Mouse (Mus musculus): ENCODE results near the gene Wdr93.
"Not testable (repeated sequence)": the region's sequence is repeated elsewhere in the genome, so short reads cannot be mapped to it uniquely, and the experiment has no call there.

The Wdr93 gene

DNA sequence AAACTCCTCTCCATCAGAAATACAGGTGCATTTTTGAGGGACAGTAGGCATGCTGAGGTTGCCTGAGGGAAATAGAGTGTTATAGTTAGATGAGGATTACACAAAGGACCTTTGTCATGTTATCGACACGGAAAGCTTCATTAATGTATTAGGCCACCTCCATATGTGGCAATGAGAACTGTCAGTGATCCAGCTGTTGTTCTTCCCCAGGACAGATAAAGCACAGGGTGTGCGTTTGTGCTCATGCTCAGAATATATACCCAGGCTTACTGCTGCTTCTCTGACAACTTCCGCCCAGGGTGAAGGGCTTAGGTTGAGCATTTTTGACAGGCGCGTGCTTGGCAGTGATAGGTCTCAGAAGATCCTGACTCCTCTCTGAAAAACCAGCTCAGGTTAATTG is 6.5 kb downstream of the Wdr93 start:
- DNase-seq (ENCODE audit: low spot score) = no peak

DNA sequence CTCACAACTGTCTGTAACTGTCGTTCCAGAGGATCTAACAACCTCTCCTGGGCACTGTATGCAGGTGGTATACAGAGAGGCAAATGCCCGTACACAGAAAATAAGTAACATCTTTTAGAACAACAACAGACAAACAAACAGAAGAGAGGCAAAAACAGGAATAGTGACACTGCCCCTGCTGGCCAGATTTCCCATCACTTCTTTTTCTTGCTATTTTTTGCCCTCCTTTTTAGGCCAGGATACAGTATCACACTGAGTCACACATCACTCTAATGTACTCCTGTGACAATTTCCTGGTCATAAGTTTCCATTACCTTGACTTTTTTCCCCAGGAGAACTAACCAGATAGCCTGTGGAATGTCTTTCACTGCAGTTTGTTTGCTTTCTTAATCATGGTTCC is 13.4 kb downstream of the Wdr93 start:
- DNase-seq (ENCODE audit: low spot score) = no peak

DNA sequence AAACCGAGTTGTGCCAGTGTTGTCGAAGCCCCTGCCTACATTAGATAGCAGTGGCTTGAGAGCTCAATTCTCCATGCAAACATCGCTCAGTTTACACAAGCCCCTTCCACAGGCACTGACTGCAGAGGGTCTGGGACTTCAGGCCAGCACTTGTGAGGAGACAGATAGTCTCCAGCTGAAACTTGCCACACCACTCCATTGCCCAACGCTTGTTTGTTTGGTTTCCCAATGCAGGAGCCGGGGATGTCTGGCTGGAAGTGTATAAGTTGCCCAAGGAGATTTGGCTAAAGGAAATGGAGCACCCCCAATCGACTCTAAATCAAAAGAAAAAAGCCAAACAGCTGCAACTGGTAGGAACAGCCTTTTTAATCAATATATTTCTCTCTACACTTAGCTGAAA is 15.2 kb downstream of the Wdr93 start:
- no peak for DNase-seq (ENCODE audit: low spot score)

DNA sequence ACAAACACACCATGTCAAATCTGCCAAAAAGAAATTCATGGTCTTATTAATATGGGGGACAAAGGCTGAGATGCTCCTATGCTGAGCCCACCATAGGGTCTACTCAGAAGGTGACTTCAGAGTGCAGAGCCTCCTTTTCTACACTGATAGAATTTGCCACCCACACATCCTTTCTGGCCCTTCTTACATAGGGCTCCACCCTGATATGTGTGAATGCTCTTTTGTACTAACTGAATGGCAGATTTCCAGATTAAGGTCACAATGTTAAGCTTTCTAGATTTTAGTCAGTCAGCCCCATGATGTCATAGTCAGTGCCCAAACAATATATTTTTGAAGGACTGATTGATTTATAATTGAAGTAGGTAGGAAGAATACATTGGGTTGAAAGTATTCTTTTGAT is 16.8 kb downstream of the Wdr93 start:
- no peak for DNase-seq (ENCODE audit: low spot score)

DNA sequence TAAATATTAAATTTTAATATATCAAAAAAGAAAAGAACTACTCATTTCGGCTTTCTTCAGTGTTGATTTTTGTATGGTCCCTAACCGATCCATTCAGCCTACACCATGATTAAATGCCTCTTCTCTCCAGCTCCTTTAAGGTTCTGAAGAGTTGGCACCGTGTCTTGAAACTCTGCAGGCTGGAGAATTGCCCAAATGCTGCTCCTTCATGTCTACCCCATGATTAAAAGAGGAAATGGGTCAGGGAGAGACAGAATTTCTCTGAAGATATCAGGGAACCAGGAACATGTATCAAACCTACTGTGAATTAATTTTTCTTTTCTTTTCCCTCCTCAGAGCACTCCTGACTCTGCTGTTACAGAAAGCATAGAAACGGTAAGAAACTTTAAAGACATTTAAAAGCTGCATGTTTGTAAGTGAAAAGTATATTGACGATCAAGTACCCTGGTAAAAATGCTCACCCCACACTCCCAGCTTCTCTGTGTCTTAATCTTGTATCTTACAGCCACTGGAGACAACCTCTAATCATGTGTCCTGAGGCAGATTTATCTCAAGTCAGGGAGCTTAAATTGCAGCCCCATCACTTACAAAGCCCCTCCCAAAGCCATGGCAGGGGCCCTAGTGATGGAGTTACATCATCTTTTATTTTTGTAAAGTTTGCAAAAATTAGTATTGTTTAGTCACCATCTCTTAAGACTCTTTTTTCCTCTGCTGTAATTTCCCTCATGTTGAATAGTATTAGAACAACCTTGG is 18.3 kb downstream of the Wdr93 start:
- no peak for DNase-seq (ENCODE audit: low spot score)

DNA sequence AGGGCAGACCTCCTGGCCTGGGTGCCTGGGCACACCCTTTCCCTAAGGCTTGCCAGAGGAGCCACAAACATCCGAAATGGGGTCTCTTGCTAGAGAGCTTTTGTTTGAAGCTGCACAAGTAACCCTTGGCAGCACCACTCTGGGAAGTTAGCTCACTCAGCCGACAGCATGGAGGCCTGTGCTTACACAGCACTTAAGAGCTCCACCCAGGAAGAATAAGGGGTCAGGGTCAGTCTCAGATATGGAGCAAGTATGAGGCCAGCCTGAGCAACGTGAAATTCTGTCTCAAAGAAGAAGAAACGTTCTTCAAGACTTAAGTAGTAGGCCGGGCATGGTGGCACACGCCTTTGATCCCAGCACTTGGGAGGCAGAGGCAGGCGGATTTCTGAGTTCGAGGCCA is 19.1 kb downstream of the Wdr93 start:
- DNase-seq (ENCODE audit: low spot score) = no peak

DNA sequence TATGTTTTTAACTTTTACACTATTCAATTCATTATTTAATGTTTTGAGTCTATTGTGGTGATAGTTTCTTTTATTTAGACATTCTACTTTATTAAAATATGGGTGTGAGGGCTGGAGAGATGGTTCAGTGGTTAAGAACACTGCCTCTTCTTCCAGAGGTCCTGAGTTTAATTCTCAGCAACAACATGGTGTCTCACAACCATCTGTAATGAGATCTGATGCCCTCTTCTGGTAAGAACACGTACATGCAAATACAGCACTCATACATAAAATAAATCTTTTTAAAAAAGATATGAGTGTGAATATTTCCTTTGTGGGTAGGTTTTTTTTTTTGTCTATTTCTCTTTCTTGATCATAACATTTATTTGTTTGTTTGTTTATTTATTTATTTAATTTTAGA is 23.0 kb downstream of the Wdr93 start:
- DNase-seq (ENCODE audit: low spot score) = no peak

DNA sequence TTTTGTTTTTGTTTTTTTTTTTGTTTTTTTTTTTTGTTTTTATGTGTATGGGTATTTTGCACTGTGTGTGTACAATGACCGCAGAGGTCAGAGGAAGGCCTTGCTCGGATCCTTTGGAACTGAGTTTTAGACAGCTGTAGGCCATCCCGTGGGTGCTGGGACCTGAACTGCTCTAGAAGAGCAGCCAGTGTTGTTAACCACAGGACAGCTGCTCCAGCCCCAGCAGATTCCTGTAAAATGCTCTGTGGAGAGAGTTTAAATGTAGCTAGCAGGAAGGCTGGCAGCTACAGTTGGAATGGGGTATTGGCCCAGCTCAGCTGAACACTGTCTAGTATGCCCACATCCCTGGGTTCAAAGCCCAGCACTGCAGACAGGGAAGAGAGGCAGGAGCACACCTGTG is 26.7 kb downstream of the Wdr93 start:
- no peak for DNase-seq (ENCODE audit: low spot score)

DNA sequence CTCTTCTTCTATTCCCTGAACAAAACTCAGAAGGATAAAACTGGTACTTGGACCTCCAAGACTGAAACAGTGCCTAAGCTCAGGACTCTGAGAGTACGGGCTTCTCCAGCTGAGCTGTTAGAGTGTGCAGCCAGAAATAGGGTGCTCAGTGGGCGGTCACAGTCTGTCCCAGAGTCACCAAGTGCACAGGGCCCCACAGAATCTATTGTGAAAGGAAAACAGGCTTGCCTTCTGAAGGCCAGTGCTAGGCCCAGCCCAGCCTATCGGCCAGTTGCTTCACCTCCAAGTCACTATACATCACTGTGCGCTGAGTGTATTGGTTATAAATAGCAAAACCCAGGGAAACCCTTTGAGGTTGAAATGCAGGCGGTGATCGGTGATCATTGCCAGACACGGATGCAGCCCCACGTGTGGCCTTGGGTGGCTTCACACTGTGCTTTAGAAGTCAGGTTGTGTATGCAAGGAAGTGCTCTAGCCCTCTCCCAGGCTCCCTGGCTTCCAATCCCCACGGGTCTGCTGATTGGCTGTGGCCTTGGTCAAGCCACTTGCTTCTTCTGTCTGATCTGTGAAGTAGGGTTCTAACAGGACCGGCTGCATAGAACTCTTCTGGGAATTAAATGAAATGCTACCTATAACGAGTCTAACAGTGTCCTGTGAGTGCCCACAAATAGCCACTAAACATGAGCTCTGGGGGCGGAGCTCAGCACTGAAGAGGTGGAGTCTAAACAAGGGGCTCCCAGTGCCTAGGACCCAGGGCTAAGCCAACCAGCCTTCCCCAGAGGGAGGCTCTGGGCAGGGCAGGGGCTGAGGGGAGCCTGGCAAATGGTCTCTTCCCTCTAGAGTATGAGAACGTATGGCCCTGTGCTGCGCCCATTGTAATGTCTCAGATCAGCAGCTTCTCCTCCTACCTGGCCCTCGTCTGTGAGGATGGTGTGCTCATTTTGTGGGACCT is 28.9 kb downstream of the Wdr93 start:
- no peak for DNase-seq (ENCODE audit: low spot score)

DNA sequence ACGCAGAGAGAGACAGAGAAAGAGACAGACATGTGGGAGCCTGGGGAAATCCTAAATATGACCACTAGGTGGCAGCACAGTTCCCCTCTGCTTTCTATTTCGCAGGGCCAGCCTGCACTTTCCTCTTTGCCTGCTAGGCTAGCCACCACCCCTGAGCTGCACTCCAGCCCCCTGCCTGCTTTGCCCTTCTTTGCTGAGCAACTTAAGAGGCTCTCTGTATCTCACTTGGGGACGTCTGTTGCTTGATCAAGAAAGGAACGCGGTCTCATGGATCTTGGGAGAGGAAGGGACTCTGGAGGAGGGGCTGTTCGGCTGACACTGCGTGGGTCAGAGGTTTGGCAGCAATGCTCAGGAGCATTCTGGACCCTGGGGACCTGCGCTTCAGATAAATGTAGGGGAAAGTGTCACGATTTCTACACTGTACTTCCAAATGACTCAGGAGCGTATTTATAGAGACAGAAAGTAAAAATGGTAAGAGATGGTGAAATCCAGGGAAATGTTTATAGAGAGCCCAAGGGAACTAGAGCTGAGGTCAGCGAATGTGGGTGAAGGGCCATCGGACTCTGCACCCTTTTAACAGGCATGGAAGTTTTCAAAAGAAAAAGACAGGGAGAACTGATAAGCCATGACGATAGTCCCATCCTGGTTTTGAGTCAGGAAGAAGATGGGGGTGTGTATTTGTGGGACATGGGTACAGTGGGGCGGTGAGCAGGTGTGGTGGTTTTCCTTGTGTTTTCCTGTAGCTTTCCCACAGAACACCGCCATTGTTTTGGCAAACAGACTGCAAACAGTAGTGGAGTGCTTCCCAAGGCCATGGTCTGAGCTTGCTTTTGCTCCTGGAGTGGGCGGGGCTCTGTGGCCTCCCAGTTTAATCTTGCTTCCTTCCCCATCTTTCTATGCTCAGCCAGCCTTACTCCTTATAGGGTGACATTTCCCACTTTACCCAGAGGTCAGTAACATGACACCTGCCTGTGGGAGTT is 38.0 kb downstream of the Wdr93 start:
- DNase-seq (ENCODE audit: low spot score) = peak; percentile 84

DNA sequence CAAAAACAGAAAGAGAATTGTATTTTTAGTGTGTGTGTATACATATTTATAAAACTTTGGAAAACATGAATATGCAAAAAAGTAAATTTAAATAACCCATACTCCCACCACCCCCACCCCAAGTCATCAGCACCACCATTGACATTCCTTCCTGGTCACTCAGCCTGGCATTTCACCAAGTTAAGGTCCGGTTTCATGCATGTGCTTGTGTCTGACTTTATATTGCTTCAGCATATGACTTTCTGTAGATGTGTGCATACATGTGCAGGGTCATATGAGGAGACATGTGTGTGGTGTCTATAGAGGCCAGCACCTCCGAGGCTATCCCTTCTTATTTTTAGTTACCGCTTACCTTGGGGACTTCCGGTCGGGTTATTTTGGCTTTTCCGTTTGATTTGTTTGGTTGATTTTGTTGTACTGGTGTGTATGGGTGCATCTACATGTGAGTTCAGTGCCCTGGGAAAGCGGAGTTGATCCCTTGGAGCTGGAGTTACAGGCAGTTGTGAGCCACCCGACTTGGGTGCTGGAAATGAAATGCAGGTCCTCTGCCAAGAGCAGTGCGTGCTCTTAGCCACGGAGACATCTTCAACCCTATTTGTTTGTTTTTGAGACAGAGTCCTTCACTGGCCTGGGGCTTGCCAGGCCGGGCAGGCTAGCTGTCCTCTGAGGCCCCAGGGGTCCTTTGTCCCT is 39.0 kb downstream of the Wdr93 start:
- no peak for DNase-seq (ENCODE audit: low spot score)

DNA sequence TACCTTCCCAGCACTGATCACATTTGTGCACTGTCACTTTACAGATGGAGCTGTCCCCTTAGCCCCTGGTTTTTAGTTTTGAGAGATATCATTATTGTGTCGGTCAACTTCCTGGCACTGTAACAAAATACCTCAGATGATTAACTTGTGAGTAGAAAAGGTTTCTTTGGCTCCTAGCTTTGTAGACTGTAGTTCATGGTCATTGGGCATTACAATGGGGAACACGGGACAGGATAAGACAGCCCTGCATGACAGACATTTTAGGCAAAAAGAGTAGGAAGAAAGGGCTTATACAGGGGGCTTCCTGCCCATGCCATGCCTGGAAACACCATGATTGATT is 39.5 kb downstream of the Wdr93 start:
- no peak for DNase-seq (ENCODE audit: low spot score)

DNA sequence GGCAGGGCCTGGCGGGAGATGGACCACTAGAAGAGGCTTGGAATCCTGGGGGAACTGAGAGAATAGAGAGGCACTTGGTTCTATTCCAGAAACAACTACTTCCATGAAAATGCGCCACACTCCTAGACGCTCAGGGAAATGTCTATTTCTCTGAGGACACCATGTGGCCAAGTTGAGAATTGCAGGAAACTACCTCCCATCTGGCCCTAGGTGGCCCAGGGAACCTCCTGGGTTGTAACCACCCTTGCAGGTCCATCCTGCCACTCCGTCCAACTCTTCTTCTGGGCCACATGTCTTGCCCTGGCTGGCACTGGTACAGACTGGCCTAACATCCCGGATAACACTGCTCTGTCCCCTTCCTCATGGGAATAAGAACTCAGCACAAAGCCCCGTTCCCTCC is 43.3 kb downstream of the Wdr93 start:
- DNase-seq (ENCODE audit: low spot score) = peak; percentile 79

DNA sequence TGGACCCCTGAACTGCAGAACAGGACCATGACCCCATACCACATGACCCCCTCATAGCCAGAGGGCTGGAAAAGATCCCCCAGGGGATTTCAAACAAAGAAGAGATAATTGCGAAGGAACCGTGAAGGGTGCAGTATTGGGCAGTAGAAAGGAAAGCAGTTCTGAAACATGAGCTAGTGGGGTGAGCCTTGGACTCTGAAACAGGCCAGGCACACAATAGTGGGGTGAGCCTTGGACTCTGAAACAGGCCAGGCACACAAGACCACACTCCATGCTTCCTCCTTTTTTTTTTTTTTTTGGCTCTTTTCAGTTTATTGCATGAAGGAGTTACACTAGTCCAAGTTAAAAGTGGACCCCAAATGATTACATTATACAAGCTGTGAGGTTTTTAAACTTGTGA is 46.8 kb downstream of the Wdr93 start:
- not testable (repeated sequence) for DNase-seq (ENCODE audit: low spot score)

DNA sequence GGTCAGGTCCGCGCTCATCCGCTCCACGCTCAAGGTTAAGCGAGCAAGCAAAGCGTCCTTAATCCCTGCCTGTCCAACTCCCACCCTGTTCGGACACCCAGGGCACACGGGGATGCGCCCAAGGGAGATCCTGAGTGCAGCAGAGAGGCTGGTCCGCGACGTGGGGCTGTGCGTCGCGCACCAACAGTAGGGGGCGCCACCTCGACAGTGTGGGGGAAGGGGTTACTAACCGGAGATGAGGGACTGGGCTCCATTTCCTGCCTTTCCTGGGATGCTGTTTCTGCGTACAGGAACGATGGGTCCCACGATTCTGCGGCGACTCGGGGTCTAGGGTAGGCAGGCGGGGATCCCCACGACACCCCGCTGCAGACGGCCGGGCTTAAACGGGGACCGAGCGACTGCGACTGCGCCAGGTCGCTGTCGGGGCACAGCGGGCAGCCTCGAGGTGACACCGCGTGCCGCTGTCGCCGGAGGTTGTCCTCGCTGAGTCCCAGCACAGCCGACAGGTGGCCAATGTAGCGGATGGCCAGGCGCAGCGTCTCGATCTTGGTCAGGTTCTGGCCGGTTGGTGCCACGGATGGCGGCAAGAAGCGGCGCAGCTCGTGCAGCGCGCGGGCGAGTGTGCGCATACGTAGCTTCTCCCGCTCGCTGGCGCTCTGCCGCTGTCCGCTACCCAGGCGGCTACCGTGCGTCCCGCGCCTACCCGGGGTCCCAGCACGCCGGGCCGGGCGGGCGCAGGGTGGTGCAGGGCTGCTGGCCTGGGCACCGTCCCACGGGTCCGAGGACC is 49.9 kb downstream of the Wdr93 start:
- DNase-seq (ENCODE audit: low spot score) = no peak

DNA sequence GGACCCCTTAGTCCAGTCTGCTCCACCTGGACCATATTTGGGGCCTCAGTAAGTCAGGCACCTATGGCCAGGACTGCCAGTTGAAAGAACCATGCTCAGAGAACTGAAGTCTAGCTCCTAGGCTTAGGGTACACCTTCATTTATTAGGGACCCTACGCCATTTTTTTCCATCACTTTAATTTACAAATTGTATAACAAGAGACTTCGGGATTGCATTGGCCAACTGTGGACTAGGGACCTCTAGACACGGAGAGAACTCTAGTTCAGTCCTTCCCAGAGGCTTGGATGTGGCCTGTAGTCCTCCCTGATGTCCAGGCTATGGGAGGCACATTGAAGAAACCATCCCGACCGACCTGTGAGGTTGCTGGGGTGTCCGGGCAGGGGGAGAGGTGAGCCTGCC is 50.7 kb downstream of the Wdr93 start, which contains the start of gene Mesp1:
Gene Mesp1, minus strand, starts transcription at position 101 of the 400 bp plus-strand sequence.
- no peak for DNase-seq (ENCODE audit: low spot score)

DNA sequence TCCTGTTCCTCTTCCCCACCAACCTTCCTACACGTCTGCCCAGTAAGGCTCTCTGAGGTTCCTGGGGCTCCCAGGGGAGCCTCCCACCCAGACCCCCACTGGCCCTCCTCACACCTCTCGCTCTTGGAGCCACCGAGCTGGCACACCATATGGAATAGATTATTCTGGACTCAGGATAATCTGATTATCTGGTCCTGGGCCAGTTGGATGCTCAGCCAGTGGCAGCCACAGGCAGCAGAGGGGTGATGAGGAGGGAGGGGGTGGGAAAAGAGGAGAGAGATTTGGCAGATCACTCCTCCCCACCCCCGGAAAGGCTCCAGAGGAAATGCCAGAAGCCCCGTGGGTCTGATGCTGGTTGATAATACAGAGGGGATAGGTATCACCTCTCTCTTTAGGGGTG is 55.6 kb downstream of the Wdr93 start:
- peak; percentile 47 for DNase-seq (ENCODE audit: low spot score)

DNA sequence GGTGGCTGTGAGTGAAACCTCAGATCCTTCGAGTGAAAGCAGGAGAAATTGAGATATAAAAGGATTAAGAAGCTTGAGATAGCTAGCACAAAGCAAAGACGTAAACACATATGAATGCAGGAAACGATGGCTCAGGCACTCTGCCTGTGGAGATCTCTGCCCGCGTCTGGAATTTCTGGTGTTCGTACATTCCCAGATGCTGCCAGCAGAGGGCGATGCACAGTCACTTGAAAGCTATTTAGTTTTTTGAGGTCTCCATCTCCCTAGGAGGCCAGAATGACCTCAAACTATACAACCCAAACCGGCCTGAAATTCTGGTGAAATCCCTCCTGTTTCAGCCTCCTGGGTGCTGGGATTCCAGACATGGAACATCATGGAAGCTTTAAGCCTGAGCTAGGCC is 56.1 kb downstream of the Wdr93 start:
- DNase-seq (ENCODE audit: low spot score) = peak; percentile 84

DNA sequence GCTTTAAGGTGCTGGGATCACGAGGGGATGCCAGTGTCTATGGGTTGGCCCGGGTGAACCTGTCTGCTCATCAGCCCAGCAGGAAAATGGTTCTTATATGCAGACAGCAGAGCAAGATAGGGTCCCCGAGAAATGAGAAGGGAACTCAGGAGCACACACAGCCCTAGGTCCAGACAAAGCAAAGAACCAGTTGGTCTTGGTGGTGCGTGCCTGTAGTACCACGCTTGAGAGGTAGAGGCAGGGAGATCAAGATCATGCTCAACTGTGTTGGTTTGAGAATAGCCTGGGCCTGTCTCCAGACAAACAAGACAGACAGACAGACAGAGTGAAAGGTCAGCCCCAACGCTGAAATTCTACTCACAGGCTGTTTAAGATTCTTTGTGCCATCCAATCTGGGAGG is 56.5 kb downstream of the Wdr93 start:
- DNase-seq (ENCODE audit: low spot score) = no peak

DNA sequence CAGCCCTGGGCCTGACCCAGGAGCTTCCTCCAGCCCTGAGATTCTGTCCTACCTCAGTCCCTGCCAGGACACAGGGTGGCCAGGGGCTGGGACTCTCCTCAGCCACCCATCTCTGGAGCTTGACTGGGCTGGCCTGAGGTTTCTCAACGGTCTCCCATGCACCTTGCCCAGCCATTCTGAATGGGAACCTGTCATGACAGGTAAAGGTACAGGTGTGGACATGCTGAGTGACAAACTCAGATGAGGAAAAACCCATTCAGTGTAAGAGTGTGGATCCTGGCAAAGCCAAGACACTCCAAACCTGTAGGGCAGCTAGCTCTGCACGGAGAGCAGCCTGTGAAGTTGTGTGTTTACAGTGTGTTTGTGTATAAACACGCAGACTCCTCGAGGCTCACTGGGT is 57.4 kb downstream of the Wdr93 start:
- no peak for DNase-seq (ENCODE audit: low spot score)

DNA sequence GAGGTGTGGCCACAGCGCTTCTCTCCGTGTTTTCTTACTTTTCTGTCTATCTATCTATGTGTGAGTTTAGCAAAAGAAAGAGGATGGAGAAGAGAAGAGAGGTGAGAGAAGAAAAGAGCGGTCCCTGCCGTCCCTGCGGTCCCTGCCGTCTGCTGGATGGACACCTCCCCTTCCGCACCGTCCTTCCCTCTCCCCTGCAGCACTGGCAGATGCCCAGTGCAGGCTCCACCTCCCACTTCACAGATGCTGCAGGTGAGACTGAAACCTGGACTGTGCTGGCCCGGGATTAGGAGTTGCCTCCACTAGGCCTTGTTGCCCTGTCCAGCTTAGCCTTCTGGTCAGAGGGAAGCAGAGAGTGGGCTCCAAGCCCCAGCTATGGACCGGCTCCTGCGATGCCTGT is 58.4 kb downstream of the Wdr93 start:
- DNase-seq (ENCODE audit: low spot score) = no peak
